Mouse (Mus musculus): ENCODE measurements around the gene Notch2. TPM values are rescaled to one million over a fixed set of nuclear protein-coding genes. Genes with fewer than 3 reads are reported as not detected.
A peak's percentile ranks its signal among the peaks of the same experiment; 100 is the strongest.

Notch2 gene
- polyA plus RNA-seq, 1 experiment from 2014 or later, result 35.7 TPM

DNA sequence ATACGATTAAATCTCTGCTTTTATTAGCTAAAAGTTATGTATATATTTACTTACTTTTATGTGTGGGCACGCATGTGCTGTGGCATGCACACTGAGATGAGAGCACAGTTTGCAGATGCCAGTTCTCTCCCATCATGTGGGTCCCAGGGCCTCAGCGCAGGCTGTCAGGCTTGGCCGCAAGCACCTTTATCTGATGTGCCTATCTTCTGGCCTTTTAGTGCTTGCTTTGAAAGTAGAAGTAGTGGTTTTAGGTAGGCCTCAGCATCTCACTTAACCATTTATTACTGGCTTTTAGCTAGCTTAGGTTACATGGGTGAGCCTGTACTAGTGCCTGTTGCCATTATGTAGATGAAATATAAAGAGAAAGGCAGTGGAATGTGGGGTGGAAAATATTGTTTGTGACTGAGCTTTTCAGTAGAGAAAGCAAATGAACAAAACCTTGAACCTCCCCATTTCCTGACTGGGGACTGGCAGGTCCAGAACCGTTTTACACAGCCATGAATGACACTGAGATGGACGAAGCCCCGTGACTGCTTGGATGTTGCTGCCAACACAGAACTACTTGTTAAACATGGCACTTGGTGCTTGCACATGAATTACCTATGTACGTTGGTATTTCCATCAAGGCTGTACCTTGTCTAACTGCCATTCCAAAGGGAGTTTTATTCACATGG lies 41.1 kb downstream of the Notch2 start:
- 88% methylated on average over 8 of the region's 8 CpGs for WGBS
- Histone ChIP-seq H3K4me1 (replicated peaks) (peaks cover 78% of the 10 kb centered on the region), H3K9me3 (no peaks in the 10 kb centered on the region), H3K9ac (replicated peaks) (no peak overlapping the region), H3K4me2 (no peak overlapping the region), H3K27ac (no peak overlapping the region; the same call in 1 of the 2 replicates), H3K4me3 (replicated peaks) (no peak overlapping the region), H3K36me3 (peaks cover 14% of the 10 kb centered on the region), H3K27me3 (no peaks in the 10 kb centered on the region)
- no peak for ATAC-seq (ENCODE audit: insufficient number of reproducible peaks, insufficient read depth, low FRiP score, low TSS enrichment, low read depth)

- Histone ChIP-seq H3K27me3 (no peaks in the 10 kb centered on the region), H3K4me1 (replicated peaks) (peaks cover 81% of the 10 kb centered on the region), H3K4me3 (replicated peaks) (no peak overlapping the region), H3K9ac (replicated peaks) (no peak overlapping the region), H3K27ac (peak overlapping the region; percentile 79; the same call in 1 of the 2 replicates), H3K4me2 (no peak overlapping the region), H3K9me3 (no peaks in the 10 kb centered on the region), H3K36me3 (peaks cover 13% of the 10 kb centered on the region)
- 78% methylated on average over 6 of the region's 6 CpGs for WGBS
- no peak for ATAC-seq (ENCODE audit: insufficient number of reproducible peaks, insufficient read depth, low FRiP score, low TSS enrichment, low read depth)
Observed at GRCm38 (mm10) chr3:98055008-98055345, 41.6 kb downstream of the Notch2 start.

GRCm38 (mm10) chr3:98055808-98056728 lies 42.7 kb downstream of the Notch2 start:
- H3K4me3 ChIP-seq (replicated peaks), result no peak overlapping the region
- 57% methylated on average over 20 of the region's 20 CpGs for WGBS
- peaks cover 89% of the 10 kb centered on the region for H3K4me1 ChIP-seq (replicated peaks)

DNA sequence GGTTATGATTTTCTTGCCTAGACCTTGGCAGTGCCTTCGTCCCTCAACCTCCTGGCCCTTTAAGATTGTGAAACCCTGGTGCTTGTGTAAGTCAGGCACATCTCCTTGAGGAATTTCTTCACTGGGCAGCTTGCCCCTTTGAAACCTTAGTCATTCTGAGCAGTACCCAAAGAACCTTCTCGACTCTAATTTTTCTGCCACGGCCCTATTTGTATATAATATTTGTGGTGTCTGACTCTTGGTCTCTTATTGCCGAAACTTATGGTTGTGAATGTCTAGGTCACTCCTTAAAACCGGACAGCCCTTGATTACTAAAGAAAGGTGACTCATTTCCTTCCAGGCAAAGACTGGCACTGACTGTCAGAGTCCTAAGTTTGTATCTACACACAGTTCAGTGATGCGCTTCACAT lies 43.6 kb downstream of the Notch2 start:
- no peaks in the 10 kb centered on the region for H3K9me3 ChIP-seq

More at GRCm38 (mm10) chr3:98055808-98056728, 42.7 kb downstream of the Notch2 start:
- Histone ChIP-seq H3K27ac (peak overlapping the region; percentile 79), H3K9ac (replicated peaks) (no peak overlapping the region), H3K27me3 (no peaks in the 10 kb centered on the region), H3K4me2 (no peak overlapping the region), H3K36me3 (peaks cover 6% of the 10 kb centered on the region; the same call in 1 of the 2 replicates), H3K9me3 (no peaks in the 10 kb centered on the region)
- ATAC-seq (ENCODE audit: insufficient number of reproducible peaks, insufficient read depth, low FRiP score, low TSS enrichment, low read depth), result no peak

DNA sequence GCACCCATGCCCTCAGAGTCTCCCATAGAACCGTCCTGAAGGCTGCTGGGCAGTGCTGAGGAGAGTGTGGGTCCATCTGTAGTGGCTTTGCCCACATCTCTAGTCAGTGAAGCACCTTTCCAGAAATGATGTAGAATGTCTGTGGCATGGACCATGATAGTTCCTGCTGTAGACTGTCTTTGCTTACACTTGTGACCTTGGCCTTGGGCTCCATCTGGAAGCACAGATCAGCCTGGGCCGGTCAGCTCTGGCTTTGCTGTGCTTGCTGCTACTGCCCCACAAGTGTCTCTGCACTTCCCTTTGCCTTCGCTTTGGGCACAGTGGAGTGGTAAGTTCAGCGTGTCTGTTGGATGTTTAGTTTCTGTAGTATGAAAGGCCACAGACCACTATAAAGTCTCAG lies 45.7 kb downstream of the Notch2 start:
- H3K4me3 ChIP-seq (replicated peaks), result no peak overlapping the region
- 78% methylated on average over 4 of the region's 4 CpGs for whole genome bisulfite sequencing
- ATAC-seq (ENCODE audit: insufficient number of reproducible peaks, insufficient read depth, low FRiP score, low TSS enrichment, low read depth), result no peak
- H3K27ac ChIP-seq, result 0 out of 2 replicates have a peak overlapping the region, but pooled peaks have one; percentile 35
- no peaks in the 10 kb centered on the region for H3K27me3 ChIP-seq
- H3K4me2 ChIP-seq, result no peak overlapping the region
- no peak overlapping the region for H3K9ac ChIP-seq (replicated peaks)
- H3K9me3 ChIP-seq, result no peaks in the 10 kb centered on the region
- H3K4me1 ChIP-seq (replicated peaks), result peaks cover 97% of the 10 kb centered on the region
- H3K36me3 ChIP-seq, result peaks cover 6% of the 10 kb centered on the region; the same call in 1 of the 2 replicates

More for the DNA sequence above, 43.6 kb downstream of the Notch2 start:
- Histone ChIP-seq H3K27me3 (no peaks in the 10 kb centered on the region), H3K36me3 (peaks cover 6% of the 10 kb centered on the region; the same call in 1 of the 2 replicates), H3K4me2 (no peak overlapping the region), H3K27ac (peak overlapping the region; percentile 79), H3K4me1 (replicated peaks) (peaks cover 90% of the 10 kb centered on the region), H3K4me3 (replicated peaks) (no peak overlapping the region), H3K9ac (replicated peaks) (no peak overlapping the region)
- 64% methylated on average over 6 of the region's 6 CpGs for WGBS
- ATAC-seq (ENCODE audit: insufficient number of reproducible peaks, insufficient read depth, low FRiP score, low TSS enrichment, low read depth), result no peak

DNA sequence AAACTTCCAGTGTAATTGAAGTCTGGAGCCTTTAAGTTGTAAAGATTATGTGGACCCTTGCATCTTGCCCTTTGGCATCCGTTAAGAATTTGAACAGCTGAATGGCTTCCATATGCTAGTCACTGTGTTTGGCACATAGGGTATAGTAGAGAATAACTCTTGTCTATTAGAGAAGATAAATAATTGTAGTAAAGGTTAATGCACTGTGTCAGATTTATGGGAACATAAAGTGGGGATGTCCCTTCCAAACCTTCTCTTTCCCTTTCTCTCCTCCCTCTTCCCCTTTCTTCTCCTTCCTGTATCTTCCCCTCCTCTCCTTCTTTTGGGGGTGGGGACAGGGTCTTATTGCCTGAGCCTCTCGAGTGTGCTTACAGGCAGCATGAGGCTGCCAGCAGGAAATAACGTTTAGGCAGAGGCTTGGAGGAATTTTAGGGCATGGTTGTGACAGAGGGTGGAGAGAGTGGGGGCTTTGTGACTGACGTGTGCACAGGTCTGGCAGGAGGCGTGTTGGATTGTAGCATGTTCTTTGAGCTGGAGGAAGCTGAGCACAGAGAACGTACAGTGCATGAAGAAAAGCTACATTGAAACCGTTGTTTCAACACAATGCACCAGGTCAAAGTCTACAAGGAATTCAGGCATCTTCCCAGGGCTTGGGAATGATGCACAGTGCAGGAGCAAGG lies 47.8 kb downstream of the Notch2 start:
- H3K4me1 ChIP-seq (replicated peaks), result peaks cover 98% of the 10 kb centered on the region
- 11% methylated on average over 7 of the region's 7 CpGs for WGBS
- ATAC-seq (ENCODE audit: insufficient number of reproducible peaks, insufficient read depth, low FRiP score, low TSS enrichment, low read depth), result peak; percentile 69

DNA sequence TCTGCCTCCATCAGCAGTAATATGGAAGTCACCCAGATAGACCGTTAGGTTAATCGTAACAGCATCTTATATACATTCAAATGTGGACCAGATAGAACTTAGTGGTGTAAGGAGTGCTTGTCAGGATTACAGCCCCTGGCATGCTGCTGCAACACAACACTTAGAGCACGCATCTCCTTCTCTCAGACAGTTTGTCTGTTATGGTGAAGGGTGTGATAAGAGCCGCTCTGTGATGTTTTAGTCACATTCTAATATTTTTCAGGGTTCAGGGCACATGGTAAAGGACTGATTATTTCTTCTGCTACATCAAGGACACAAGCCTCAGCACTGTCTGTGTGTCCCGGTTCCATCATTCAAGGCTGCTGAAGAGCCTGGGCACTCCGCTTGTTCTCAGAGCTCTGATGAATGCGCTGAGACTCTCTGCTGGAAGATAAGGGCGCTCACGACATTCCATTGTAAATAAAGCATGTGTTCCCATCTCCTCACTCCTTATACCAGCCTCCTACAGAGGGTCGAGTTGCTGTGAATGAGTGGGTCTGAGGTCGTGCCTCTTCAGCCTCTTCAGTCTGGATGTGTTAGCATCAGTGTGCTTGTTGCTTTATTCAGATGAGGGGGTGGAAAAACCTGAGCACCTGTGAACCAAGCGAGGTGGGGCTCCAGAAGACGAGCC lies 48.5 kb downstream of the Notch2 start:
- Histone ChIP-seq H3K4me1 (replicated peaks) (peaks cover 98% of the 10 kb centered on the region), H3K27ac (peak overlapping the region; percentile 98), H3K27me3 (no peaks in the 10 kb centered on the region), H3K9me3 (no peaks in the 10 kb centered on the region), H3K36me3 (peaks cover 11% of the 10 kb centered on the region), H3K9ac (replicated peaks) (peak overlapping the region; percentile 27; the same call in 1 of the 2 replicates), H3K4me2 (peak overlapping the region; percentile 38), H3K4me3 (replicated peaks) (no peak overlapping the region)
- ATAC-seq (ENCODE audit: insufficient number of reproducible peaks, insufficient read depth, low FRiP score, low TSS enrichment, low read depth), result no peak
- 37% methylated on average over 13 of the region's 13 CpGs for WGBS

More for the DNA sequence above, 47.8 kb downstream of the Notch2 start:
- no peaks in the 10 kb centered on the region for H3K9me3 ChIP-seq
- H3K4me3 ChIP-seq (replicated peaks), result no peak overlapping the region
- H3K27me3 ChIP-seq, result no peaks in the 10 kb centered on the region
- peak overlapping the region; percentile 27; the same call in 1 of the 2 replicates for H3K9ac ChIP-seq (replicated peaks)
- peak overlapping the region; percentile 38 for H3K4me2 ChIP-seq
- H3K27ac ChIP-seq, result peak overlapping the region; percentile 98
- H3K36me3 ChIP-seq, result peaks cover 6% of the 10 kb centered on the region; the same call in 1 of the 2 replicates

DNA sequence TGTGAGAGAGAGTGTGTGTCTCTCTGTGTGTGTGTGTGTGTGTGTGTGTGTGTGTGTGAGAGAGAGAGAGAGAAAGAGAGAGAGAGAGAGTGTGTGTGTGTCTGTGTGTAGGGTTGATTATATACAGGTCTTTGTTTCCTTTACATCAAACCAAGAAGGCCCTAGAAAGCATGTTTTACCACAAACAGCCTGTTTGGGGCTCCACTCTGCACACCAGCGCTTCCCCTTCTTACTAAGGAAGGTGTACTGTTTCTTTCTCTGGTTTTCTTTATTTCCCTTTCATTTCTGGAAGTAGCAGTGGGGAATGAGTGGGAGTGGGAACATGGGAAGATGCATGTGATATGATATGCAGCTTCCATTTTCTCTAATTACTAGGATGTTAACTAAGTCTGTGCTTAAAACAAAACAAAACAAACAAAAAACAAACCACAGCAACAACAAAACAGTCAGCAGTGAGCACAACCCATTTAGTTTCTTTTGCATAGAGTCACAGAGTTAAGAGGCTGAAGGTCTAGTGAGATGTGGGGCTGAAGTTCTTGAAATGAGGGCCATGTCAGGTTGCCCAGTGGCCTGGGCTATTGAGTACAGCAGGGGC lies 49.4 kb downstream of the Notch2 start:
- Histone ChIP-seq H3K36me3 (peaks cover 11% of the 10 kb centered on the region), H3K27ac (peak overlapping the region; percentile 98), H3K9me3 (no peaks in the 10 kb centered on the region), H3K27me3 (no peaks in the 10 kb centered on the region), H3K4me2 (peak overlapping the region; percentile 38), H3K4me3 (replicated peaks) (no peak overlapping the region), H3K4me1 (replicated peaks) (peaks cover 97% of the 10 kb centered on the region), H3K9ac (replicated peaks) (peak overlapping the region; percentile 13; the same call in 1 of the 2 replicates)
- WGBS, result 38% methylated on average over 1 of the region's 1 CpGs
- no peak for ATAC-seq (ENCODE audit: insufficient number of reproducible peaks, insufficient read depth, low FRiP score, low TSS enrichment, low read depth)

- peaks cover 99% of the 10 kb centered on the region for H3K4me1 ChIP-seq (replicated peaks)
- H3K36me3 ChIP-seq, result peaks cover 11% of the 10 kb centered on the region
- no peak overlapping the region for H3K4me3 ChIP-seq (replicated peaks)
- H3K9ac ChIP-seq (replicated peaks), result no peak overlapping the region
- no peaks in the 10 kb centered on the region for H3K27me3 ChIP-seq
- ATAC-seq (ENCODE audit: insufficient number of reproducible peaks, insufficient read depth, low FRiP score, low TSS enrichment, low read depth), result peak; percentile 67
- no peaks in the 10 kb centered on the region for H3K9me3 ChIP-seq
- WGBS, result 9% methylated on average over 8 of the region's 8 CpGs
- H3K27ac ChIP-seq, result peak overlapping the region; percentile 98
- H3K4me2 ChIP-seq, result peak overlapping the region; percentile 38
Observed at GRCm38 (mm10) chr3:98063186-98063771, 50.0 kb downstream of the Notch2 start.

DNA sequence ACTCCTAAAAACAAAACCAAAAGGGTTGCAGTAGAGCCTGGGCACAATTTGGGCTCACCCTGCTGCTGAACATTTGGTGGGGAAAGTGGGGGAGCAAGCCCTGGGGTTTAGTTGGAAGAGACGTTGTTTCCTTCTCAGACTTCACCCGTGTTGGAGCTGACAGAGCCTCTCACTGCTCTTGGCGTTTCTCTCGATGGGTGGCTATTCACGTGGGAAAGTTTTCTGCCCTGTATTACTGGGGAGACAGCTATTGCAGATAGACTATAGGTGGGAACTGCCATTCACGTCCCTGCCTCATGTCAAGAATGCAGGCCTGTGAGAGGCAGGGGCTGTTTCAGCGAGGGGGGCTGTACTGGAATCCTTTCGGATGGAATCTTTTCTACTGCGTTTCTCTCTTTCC lies 50.5 kb downstream of the Notch2 start:
- H3K36me3 ChIP-seq, result peaks cover 7% of the 10 kb centered on the region
- H3K27ac ChIP-seq, result peak overlapping the region; percentile 98
- H3K9me3 ChIP-seq, result no peaks in the 10 kb centered on the region
- peak overlapping the region; percentile 38 for H3K4me2 ChIP-seq
- peaks cover 96% of the 10 kb centered on the region for H3K4me1 ChIP-seq (replicated peaks)
- no peak for ATAC-seq (ENCODE audit: insufficient number of reproducible peaks, insufficient read depth, low FRiP score, low TSS enrichment, low read depth)
- no peaks in the 10 kb centered on the region for H3K27me3 ChIP-seq
- no peak overlapping the region; the same call in 1 of the 2 replicates for H3K9ac ChIP-seq (replicated peaks)
- H3K4me3 ChIP-seq (replicated peaks), result no peak overlapping the region
- WGBS, result 15% methylated on average over 9 of the region's 9 CpGs
